Mouse (Mus musculus) lung, postnatal 36 days (tissue): ENCODE measurements around the gene Tceal5.

Source experiments
- DNase-seq: peaks from one replicate; pipeline ENCODE4 v3.0.0; 2022; ENCODE audit warnings: mixed read lengths

Tceal5 gene

DNA sequence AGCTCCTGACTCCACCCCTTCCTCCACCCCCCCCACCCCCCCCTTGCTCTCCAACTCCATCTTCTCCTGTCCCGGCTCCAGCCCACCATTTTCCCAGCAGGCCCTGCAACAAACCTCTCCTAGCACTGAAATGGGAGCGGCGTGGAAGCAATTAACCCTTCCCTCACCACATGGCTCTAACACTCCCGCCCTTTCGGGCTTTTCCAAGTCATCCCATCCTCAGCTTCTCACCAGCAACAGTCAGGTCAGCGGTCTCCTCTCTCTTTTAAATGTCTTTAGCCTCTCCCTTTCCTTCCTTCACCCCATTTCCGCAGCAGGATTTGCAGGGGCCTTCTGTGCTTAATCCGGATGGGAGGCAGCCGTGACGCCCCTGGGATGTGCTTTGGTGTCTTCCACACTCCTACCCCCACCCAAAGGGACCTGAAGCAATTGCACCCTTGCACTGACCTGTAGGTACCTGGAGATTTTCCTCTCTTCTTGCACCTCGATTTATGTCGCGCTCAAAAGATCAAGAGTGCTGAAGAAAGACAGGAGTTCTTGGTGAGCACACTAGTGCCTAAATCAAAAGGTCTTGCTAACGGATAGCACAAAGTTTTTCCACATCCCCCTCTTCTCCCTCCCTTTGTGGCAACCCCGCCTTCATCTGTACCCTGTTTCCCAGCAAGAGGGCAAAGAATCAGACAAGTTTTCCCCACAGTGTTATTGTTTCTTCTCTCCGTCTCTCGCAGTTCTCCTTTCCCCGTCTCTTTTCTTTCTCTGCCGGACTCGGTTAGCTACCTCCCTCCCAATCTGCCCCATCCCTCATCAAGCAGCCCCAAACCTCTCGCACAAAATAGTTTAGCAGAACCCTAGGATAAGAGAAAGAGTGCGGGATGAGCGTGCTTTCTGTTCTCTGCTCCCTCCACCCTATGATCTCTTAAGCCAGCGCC lies 32.2 kb downstream of the Tceal5 start:
- peak; percentile 69 for DNase-seq

DNA sequence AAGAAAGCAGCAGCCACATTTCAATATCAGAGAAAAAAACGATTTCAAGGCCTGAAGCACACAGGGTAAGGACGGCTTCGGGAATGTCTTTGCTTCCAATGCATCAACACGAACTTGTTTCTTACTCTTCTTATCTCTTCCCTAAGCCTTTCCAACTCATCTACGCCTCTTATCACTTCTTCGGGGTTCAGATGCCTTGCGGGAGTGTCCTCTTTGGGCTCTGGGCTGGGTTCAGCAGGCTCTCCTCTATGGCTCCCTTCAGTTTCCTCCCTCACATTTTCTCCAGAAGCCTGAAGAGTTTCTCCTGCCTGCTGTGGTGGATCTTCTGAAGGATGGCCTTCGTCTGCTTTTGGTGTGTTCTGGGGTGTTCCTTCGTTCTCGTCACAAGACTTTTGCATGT lies 33.1 kb downstream of the Tceal5 start:
- no peak for DNase-seq
